Mouse (Mus musculus) thymus, adult 2 months (tissue): ENCODE measurements around the gene Ushbp1. TPM values are rescaled to one million over a fixed set of nuclear protein-coding genes. Genes with fewer than 3 reads are reported as not detected.

Experiments
- DNase-seq: peaks from one replicate; pipeline ENCODE4 v3.0.0; 2021
- H3K27ac ChIP-seq: fragments of 200-500 bp; 2 replicates; pipeline ENCODE4 v1.5.1; 2012; ENCODE audit warnings: low read length, control low read depth; ENCODE audit not compliant: control insufficient read depth, insufficient read depth
- H3K27me3 ChIP-seq: fragments of 200-500 bp; 2 replicates; pipeline ENCODE4 v1.6.1; 2012; ENCODE audit warnings: mild to moderate bottlenecking, low read length, moderate library complexity, mixed read lengths; ENCODE audit not compliant: control insufficient read depth, insufficient read depth
- H3K36me3 ChIP-seq: fragments of 200-500 bp; 2 replicates; pipeline ENCODE4 v1.6.1; 2012; ENCODE audit warnings: mild to moderate bottlenecking, low read length, moderate library complexity; ENCODE audit not compliant: control insufficient read depth, insufficient read depth
- H3K4me1 ChIP-seq: fragments of 200-500 bp; replicated peaks from 2 replicates; pipeline ENCODE4 v1.6.1; 2012; ENCODE audit warnings: low read length; ENCODE audit not compliant: control insufficient read depth, insufficient read depth
- H3K4me3 ChIP-seq: fragments of 200-500 bp; 2 replicates; pipeline ENCODE4 v1.5.1; 2012; ENCODE audit warnings: mild to moderate bottlenecking, low read length, control low read depth, moderate library complexity; ENCODE audit not compliant: control insufficient read depth, insufficient read depth
- CTCF ChIP-seq: fragments of 200-500 bp; IDR thresholded peaks from 2 replicates; pipeline ENCODE4 v1.5.1; 2012; ENCODE audit warnings: mild to moderate bottlenecking, control low read depth, low read length, moderate library complexity, borderline replicate concordance; ENCODE audit not compliant: control insufficient read depth, poor library complexity, insufficient read depth; ENCODE audit errors: extremely low read depth
- POLR2A ChIP-seq: fragments of 200-500 bp; IDR thresholded peaks from 2 replicates; pipeline ENCODE4 v1.6.1; 2012; ENCODE audit warnings: mild to moderate bottlenecking, low read length, control low read depth, moderate library complexity; ENCODE audit not compliant: control insufficient read depth, poor library complexity, insufficient read depth; ENCODE audit errors: extremely low read depth
- WGBS: fragments of 180-500 bp; shearing (Covaris S2); methylation state at CpG from one replicate; pipeline ENCODE4 v1.1.7; 2018; 5-methylcytosine and 5-hydroxymethylcytosine counted together
- polyA plus RNA-seq: library from polyadenylated mRNA; depleted of rRNA; stranded (reverse); fragments of >200 nt; gene quantifications from 2 replicates; pipeline ENCODE4 v1.2.3, GENCODE M21; 2012

The Ushbp1 gene
- polyA plus RNA-seq, 1 experiment, result 13.6 TPM

- DNase-seq, result no peak
- Histone ChIP-seq H3K36me3 (peaks cover 6% of the 10 kb centered on the region; the same call in 1 of the 2 replicates), H3K4me1 (peaks cover 15% of the 10 kb centered on the region), H3K27ac (no peak overlapping the region), H3K27me3 (no peaks in the 10 kb centered on the region), H3K4me3 (no peak overlapping the region)
- no peak for TF ChIP-seq POLR2A
- TF ChIP-seq CTCF, result no peak
- 93% methylated on average over 6 of the region's 6 CpGs for WGBS
Observed at GRCm38 (mm10) chr8:71403107-71403885, 7.7 kb upstream of the Ushbp1 start.

GRCm38 (mm10) chr8:71402446-71402964 is 6.9 kb upstream of the Ushbp1 start:
- Histone ChIP-seq H3K36me3 (peaks cover 8% of the 10 kb centered on the region; the same call in 1 of the 2 replicates), H3K27me3 (no peaks in the 10 kb centered on the region), H3K27ac (no peak overlapping the region), H3K4me1 (peaks cover 19% of the 10 kb centered on the region), H3K4me3 (no peak overlapping the region)
- WGBS, result 97% methylated on average over 9 of the region's 9 CpGs
- DNase-seq, result no peak
- no peak for TF ChIP-seq POLR2A
- TF ChIP-seq CTCF, result no peak

GRCm38 (mm10) chr8:71401454-71401853 is 5.9 kb upstream of the Ushbp1 start:
- TF ChIP-seq POLR2A, result no peak
- TF ChIP-seq CTCF, result no peak
- H3K4me1 ChIP-seq, result peaks cover 18% of the 10 kb centered on the region
- H3K27ac ChIP-seq, result no peak overlapping the region
- peaks cover 8% of the 10 kb centered on the region; the same call in 1 of the 2 replicates for H3K36me3 ChIP-seq
- H3K27me3 ChIP-seq, result no peaks in the 10 kb centered on the region
- no peak overlapping the region for H3K4me3 ChIP-seq
- no peak for DNase-seq

GRCm38 (mm10) chr8:71400826-71401225 is 5.2 kb upstream of the Ushbp1 start:
- 95% methylated on average over 2 of the region's 2 CpGs for WGBS
- Histone ChIP-seq H3K36me3 (peaks cover 8% of the 10 kb centered on the region; the same call in 1 of the 2 replicates), H3K27ac (no peak overlapping the region), H3K4me3 (no peak overlapping the region), H3K4me1 (peaks cover 16% of the 10 kb centered on the region), H3K27me3 (no peaks in the 10 kb centered on the region)
- DNase-seq, result no peak
- TF ChIP-seq CTCF, result no peak
- TF ChIP-seq POLR2A, result no peak

- WGBS, result 89% methylated on average over 12 of the region's 12 CpGs
- no peak for TF ChIP-seq POLR2A
- TF ChIP-seq CTCF, result no peak
- Histone ChIP-seq H3K27ac (no peak overlapping the region), H3K36me3 (peaks cover 8% of the 10 kb centered on the region; the same call in 1 of the 2 replicates), H3K4me1 (peaks cover 13% of the 10 kb centered on the region), H3K27me3 (no peaks in the 10 kb centered on the region), H3K4me3 (0 out of 2 replicates have a peak overlapping the region, but pooled peaks have one; percentile 7)
- no peak for DNase-seq
Observed at GRCm38 (mm10) chr8:71397701-71398100, 2.1 kb upstream of the Ushbp1 start.

- Histone ChIP-seq H3K4me1 (peaks cover 13% of the 10 kb centered on the region), H3K27ac (no peak within 1 kb of the TSS), H3K27me3 (no peaks in the 10 kb centered on the region), H3K4me3 (peak within 1 kb of the TSS; percentile 81), H3K36me3 (peaks cover 8% of the 10 kb centered on the region; the same call in 1 of the 2 replicates)
- under 1% methylated on average over 34 of the region's 34 CpGs for WGBS
- DNase-seq, result peak; percentile 89
- TF ChIP-seq POLR2A (peak; percentile 79), CTCF (0 out of 2 replicates have a peak, but pooled peaks have one; percentile 42)
Observed at GRCm38 (mm10) chr8:71396639-71397305, 1.2 kb upstream of the Ushbp1 start, which contains the start of gene Babam1. TSS of gene Babam1 (plus strand) at chr8:71396861.
